Comparison of ENCODE assay signal across 19 mouse cellular contexts in the genomic region with DNA sequence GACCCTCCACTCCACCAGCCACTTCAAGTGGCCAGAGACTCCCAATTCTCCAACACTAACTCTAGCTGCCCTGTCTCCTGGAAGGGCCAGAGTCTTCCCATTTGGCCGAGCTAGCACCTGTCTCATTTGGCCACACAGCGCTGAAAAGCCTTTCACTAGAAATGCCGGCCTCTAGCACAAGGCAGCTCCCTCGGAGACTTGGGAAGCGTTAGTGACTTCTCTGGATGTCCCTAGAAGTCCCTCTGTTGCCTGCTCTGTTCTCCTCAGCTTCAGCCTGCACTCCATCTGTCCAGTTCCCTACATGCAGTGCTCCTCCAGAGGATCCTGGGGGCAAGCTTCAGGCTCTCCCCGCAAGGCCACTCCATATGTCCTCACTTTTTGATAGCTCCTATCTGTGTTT.
A peak's percentile ranks its signal among the peaks of the same experiment; 100 is the strongest.
DNase-seq lines count a peak whose midpoint lies in the region; ATAC-seq and TF ChIP-seq lines count a peak whose summit lies in the region.
"Had no signal": no experiment of that assay in that cellular context is flagged by ENCODE, and none has a peak within 500 bp of the region (broad histone marks: within the 10 kb centered on the region; RNA-seq: fewer than 3 reads in every experiment).

No protein-coding gene starts in this region.

- H3K4me2 ChIP-seq in heart, embryonic 14.5 days (ENCODE audit: low read length): no peak overlapping the region
- H3K4me2 ChIP-seq: embryonic facial prominence, embryonic 12.5 days; forebrain, embryonic 15.5 days; heart, embryonic 11.5 days; hindbrain, embryonic 13.5 days had no signal

- DNase-seq in cerebellum, adult 2 months: peak in 1 of 2 experiments; percentile 57
- no peak for DNase-seq in cerebellum, postnatal 4 days (ENCODE audit: low spot score in 2 of 2)
- no peak for DNase-seq in heart, adult 2 months
- peak; percentile 39 to 44 for DNase-seq in cerebellum, postnatal 10 days
- DNase-seq in cerebellum, postnatal 36 days: peak; percentile 43 to 46
- DNase-seq in thymus, postnatal 0 days (ENCODE audit: low spot score): no peak
- DNase-seq: adrenal gland, adult 8-10 months; adrenal gland, postnatal 36 days; gastrocnemius, postnatal 36 days; heart, adult 11 months; heart, postnatal 10 days; kidney, adult 11 months; kidney, adult 9 months had no signal

- H3K79me2 ChIP-seq in heart, adult 2 months (replicated peaks; ENCODE audit: control insufficient read depth, insufficient read depth, low read length): 0 out of 2 replicates have a peak, but pooled peaks cover 3% of the 10 kb centered on the region

- no peak for TF ChIP-seq CTCF in cerebellum, adult 2 months (IDR thresholded peaks at IDR 0.05; ENCODE audit: borderline replicate concordance, insufficient read depth, low read depth, low read length)
- TF ChIP-seq CTCF in heart, adult 2 months (IDR thresholded peaks at IDR 0.05): no peak

- TF ChIP-seq POLR2A in cerebellum, adult 2 months (IDR thresholded peaks at IDR 0.05; ENCODE audit: borderline replicate concordance, insufficient read depth, low read length): no peak
- TF ChIP-seq POLR2A in heart, adult 2 months (IDR thresholded peaks at IDR 0.05; ENCODE audit: insufficient read depth, low read depth, low read length): no peak

- no peak overlapping the region for H3K9ac ChIP-seq in heart, embryonic 14.5 days (ENCODE audit: low read length)
- no peak overlapping the region for H3K9ac ChIP-seq in heart, adult 2 months (ENCODE audit: low read depth, low read length)
- H3K9ac ChIP-seq: embryonic facial prominence, embryonic 12.5 days; forebrain, embryonic 15.5 days; hindbrain, embryonic 13.5 days had no signal

- 6% methylated on average over 6 of the region's 6 CpGs for WGBS in cerebellum, adult 2 months
- 50% methylated on average over 6 of the region's 6 CpGs for WGBS in heart, embryonic 14.5 days
- WGBS in heart, adult 2 months: 52% methylated on average over 6 of the region's 6 CpGs

- H3K4me3 ChIP-seq in cerebellum, adult 2 months (replicated peaks; ENCODE audit: insufficient read depth, low read depth, low read length): no peak overlapping the region
- no peak overlapping the region for H3K4me3 ChIP-seq in heart, embryonic 14.5 days (ENCODE audit: control insufficient read depth in 1 of 2, insufficient read depth in 1 of 2, low read depth in 1 of 2, low read length in 2 of 2)
- H3K4me3 ChIP-seq in heart, adult 2 months: no peak overlapping the region
- H3K4me3 ChIP-seq: embryonic facial prominence, embryonic 12.5 days; forebrain, embryonic 15.5 days; hindbrain, embryonic 13.5 days had no signal

- H3K9me3 ChIP-seq in heart, embryonic 14.5 days (ENCODE audit: control insufficient read depth, low read length): no peaks in the 10 kb centered on the region
- H3K9me3 ChIP-seq: embryonic facial prominence, embryonic 12.5 days; forebrain, embryonic 15.5 days; hindbrain, embryonic 13.5 days had no signal

- intact Hi-C loops in heart, adult 2 months (cut with DNase I): no loop called here

- H3K27ac ChIP-seq in cerebellum, adult 2 months (ENCODE audit: insufficient read depth, low read length): peak overlapping the region; percentile 8; the same call in 1 of the 2 replicates
- no peak overlapping the region for H3K27ac ChIP-seq in heart, embryonic 14.5 days (replicated peaks in 1 of 2; ENCODE audit: control insufficient read depth in 1 of 2, insufficient read depth in 1 of 2, low read depth in 2 of 2, low read length in 2 of 2)
- H3K27ac ChIP-seq in heart, adult 2 months: no peak overlapping the region
- H3K27ac ChIP-seq: embryonic facial prominence, embryonic 12.5 days; forebrain, embryonic 15.5 days; hindbrain, embryonic 13.5 days; hindbrain, postnatal 0 days had no signal

- TF ChIP-seq EP300 in heart, adult 2 months (IDR thresholded peaks at IDR 0.05; ENCODE audit: insufficient read depth, low read depth, low read length): no peak

- H3K27me3 ChIP-seq in cerebellum, adult 2 months (ENCODE audit: control insufficient read depth, insufficient read depth, low read length): no peaks in the 10 kb centered on the region
- H3K27me3 ChIP-seq in heart, embryonic 14.5 days (ENCODE audit: control insufficient read depth, insufficient read depth, low read length): no peaks in the 10 kb centered on the region
- no peaks in the 10 kb centered on the region for H3K27me3 ChIP-seq in heart, adult 2 months (ENCODE audit: control insufficient read depth, insufficient read depth, low read length)
- H3K27me3 ChIP-seq: embryonic facial prominence, embryonic 12.5 days; forebrain, embryonic 15.5 days; hindbrain, embryonic 13.5 days had no signal

- peaks cover 48% of the 10 kb centered on the region for H3K4me1 ChIP-seq in cerebellum, adult 2 months (ENCODE audit: control insufficient read depth, insufficient read depth, low read length)
- H3K4me1 ChIP-seq in heart, embryonic 14.5 days (ENCODE audit: control insufficient read depth in 2 of 2, insufficient read depth in 2 of 2, low read length in 2 of 2): peaks cover 25 to 64% of the 10 kb centered on the region in 2 experiments
- H3K4me1 ChIP-seq in heart, adult 2 months (ENCODE audit: control insufficient read depth, insufficient read depth, low read length): peaks cover 1% of the 10 kb centered on the region; the same call in 1 of the 2 replicates
- H3K4me1 ChIP-seq: embryonic facial prominence, embryonic 12.5 days had no signal

- peak; percentile 33; the same call in 1 of the 2 replicates for ATAC-seq in heart, embryonic 14.5 days (ENCODE audit: insufficient number of reproducible peaks, insufficient read depth, low FRiP score, low read depth)
- ATAC-seq: forebrain, embryonic 15.5 days; hindbrain, postnatal 0 days had no signal

- no peaks in the 10 kb centered on the region for H3K36me3 ChIP-seq in heart, embryonic 14.5 days (ENCODE audit: control insufficient read depth, insufficient read depth, low read length)
- peaks cover 4% of the 10 kb centered on the region; the same call in 1 of the 2 replicates for H3K36me3 ChIP-seq in heart, adult 2 months (ENCODE audit: control insufficient read depth, insufficient read depth, low read length)
- H3K36me3 ChIP-seq: embryonic facial prominence, embryonic 12.5 days; forebrain, embryonic 15.5 days; hindbrain, embryonic 13.5 days had no signal

Comparison
In these comparisons a context has a peak if more than half of its experiments do, and no peak if none do; other contexts are left out.
1. DNase-seq: peak in cerebellum, postnatal 10 days (2 of 2) and cerebellum, postnatal 36 days (2 of 2); none in cerebellum, postnatal 4 days (0 of 2), heart, adult 2 months (0 of 2) and thymus, postnatal 0 days (single experiment).